Mouse (Mus musculus) midbrain, embryonic 13.5 days (tissue): ENCODE results near the gene Mecr. TPM values are rescaled to one million over a fixed set of nuclear protein-coding genes. Genes with fewer than 3 reads are reported as not detected.

Experiments used
- ATAC-seq: fragments of 200-750 bp; cut with Nextera tagmentation; 2 replicates; pipeline ENCODE4 v1.8.0; 2017; ENCODE audit warnings: mild to moderate bottlenecking, moderate TSS enrichment, moderate library complexity
- H3K27ac ChIP-seq: fragments of 300-500 bp; sonication (generic); 2 replicates; pipeline ENCODE4 v1.5.1; 2015; ENCODE audit warnings: inconsistent platforms, mild to moderate bottlenecking, moderate library complexity
- H3K27me3 ChIP-seq: fragments of 300-500 bp; sonication (generic); 2 replicates; pipeline ENCODE4 v1.6.1; 2015; ENCODE audit warnings: mild to moderate bottlenecking, inconsistent platforms
- H3K36me3 ChIP-seq: fragments of 300-500 bp; sonication (generic); 2 replicates; pipeline ENCODE4 v1.6.1; 2015; ENCODE audit warnings: mild to moderate bottlenecking, inconsistent platforms
- H3K4me1 ChIP-seq: fragments of 300-500 bp; sonication (generic); replicated peaks from 2 replicates; pipeline ENCODE4 v1.6.1; 2015; ENCODE audit warnings: inconsistent platforms
- H3K4me2 ChIP-seq: fragments of 300-500 bp; sonication (generic); replicated peaks from 2 replicates; pipeline ENCODE4 v1.6.1; 2015; ENCODE audit warnings: moderate library complexity, mild to moderate bottlenecking, inconsistent platforms
- H3K4me3 ChIP-seq: fragments of 300-500 bp; sonication (generic); replicated peaks from 2 replicates; pipeline ENCODE4 v1.5.1; 2015; ENCODE audit warnings: mild to moderate bottlenecking, inconsistent platforms
- H3K9ac ChIP-seq: fragments of 300-500 bp; sonication (generic); replicated peaks from 2 replicates; pipeline ENCODE4 v1.6.1; 2015; ENCODE audit warnings: mild to moderate bottlenecking, inconsistent platforms
- H3K9me3 ChIP-seq: fragments of 300-500 bp; sonication (generic); 2 replicates; pipeline ENCODE4 v1.6.1; 2016; ENCODE audit warnings: mild to moderate bottlenecking, inconsistent platforms
- WGBS: fragments of 180-500 bp; shearing (Covaris S2); methylation state at CpG from one replicate; pipeline ENCODE4 v1.1.7; 2015; 5-methylcytosine and 5-hydroxymethylcytosine counted together
- polyA plus RNA-seq: library from polyadenylated mRNA; unstranded; fragments of >200 nt; fragmentation: Nextera tagmentation; extraction: Ambion mirVana; gene quantifications from 2 replicates; pipeline ENCODE4 v1.2.1, GENCODE M21; 2015

The Mecr gene
- polyA plus RNA-seq, 1 experiment from 2014 or later, result 38.3 TPM

GRCm38 (mm10) chr4:131836891-131837491 lies 6.3 kb upstream of the Mecr start:
- Histone ChIP-seq H3K4me2 (peak overlapping the region; percentile 99), H3K36me3 (no peaks in the 10 kb centered on the region), H3K9me3 (no peaks in the 10 kb centered on the region), H3K9ac (peak overlapping the region; percentile 72), H3K27ac (no peak overlapping the region), H3K4me3 (peak overlapping the region; percentile 65), H3K27me3 (peaks cover 60% of the 10 kb centered on the region), H3K4me1 (peaks cover 27% of the 10 kb centered on the region)
- WGBS, result under 1% methylated on average over 62 of the region's 76 CpGs
- ATAC-seq, result peak; percentile 46; the same call in 1 of the 2 replicates

GRCm38 (mm10) chr4:131837872-131838524 lies 5.3 kb upstream of the Mecr start, which contains the start of gene Ptpru:
Gene Ptpru (minus strand): TSS chr4:131838288.
- H3K4me3 ChIP-seq, result peak within 1 kb of the TSS; percentile 65
- no peaks in the 10 kb centered on the region for H3K9me3 ChIP-seq
- H3K27ac ChIP-seq, result 0 out of 2 replicates have a peak within 1 kb of the TSS, but pooled peaks have one; percentile 2
- WGBS, result under 1% methylated on average over 72 of the region's 72 CpGs
- H3K36me3 ChIP-seq, result no peaks in the 10 kb centered on the region
- peaks cover 62% of the 10 kb centered on the region for H3K27me3 ChIP-seq
- peak within 1 kb of the TSS; percentile 72 for H3K9ac ChIP-seq
- ATAC-seq, result peak; percentile 89
- peak within 1 kb of the TSS; percentile 99 for H3K4me2 ChIP-seq
- peaks cover 27% of the 10 kb centered on the region for H3K4me1 ChIP-seq

DNA sequence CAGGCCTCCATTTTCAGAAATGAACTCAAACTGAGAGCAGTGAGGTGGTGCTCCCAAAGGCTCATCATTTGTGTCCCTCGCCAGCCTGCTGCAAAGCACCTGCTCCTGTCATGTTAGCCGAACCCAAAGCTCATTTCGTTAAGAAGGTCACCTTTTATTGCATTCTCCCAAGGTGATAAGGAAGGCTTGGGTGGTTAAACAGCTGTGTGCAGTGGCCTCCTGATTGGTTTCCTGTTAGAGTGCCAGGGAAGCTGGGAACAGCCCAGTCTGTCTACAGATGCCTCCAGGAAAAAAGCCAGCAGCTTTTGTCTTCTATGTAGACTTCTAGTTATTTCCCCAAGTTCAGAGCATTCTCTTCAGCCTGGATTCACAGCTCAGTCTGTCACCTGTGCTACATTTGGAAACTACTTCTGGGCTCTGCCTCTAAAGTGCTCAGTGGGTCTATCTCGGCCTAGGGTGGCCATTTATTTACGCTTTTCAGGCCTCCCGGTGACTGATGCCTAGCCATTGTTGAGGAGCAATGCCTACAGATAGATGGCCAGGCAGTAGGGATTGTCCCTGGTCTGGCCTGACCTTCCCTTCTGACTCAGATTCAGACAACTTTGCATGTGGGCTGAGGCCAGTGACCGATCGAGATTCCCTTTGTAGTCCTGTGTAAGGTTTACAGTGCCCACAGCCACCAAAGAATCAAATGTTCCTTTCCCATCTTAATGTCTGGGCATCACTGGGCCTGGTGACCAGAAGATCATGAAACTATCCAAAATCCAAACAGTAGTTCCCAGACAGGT lies 2.9 kb downstream of the Mecr start:
- Histone ChIP-seq H3K27ac (no peak overlapping the region), H3K4me3 (no peak overlapping the region), H3K27me3 (peaks cover 10% of the 10 kb centered on the region), H3K4me2 (no peak overlapping the region), H3K4me1 (peaks cover 28% of the 10 kb centered on the region), H3K9ac (no peak overlapping the region), H3K9me3 (no peaks in the 10 kb centered on the region), H3K36me3 (0 out of 2 replicates have a peak, but pooled peaks cover 4% of the 10 kb centered on the region)
- ATAC-seq, result no peak
- 91% methylated on average over 8 of the region's 8 CpGs for WGBS

- no peak overlapping the region for H3K4me3 ChIP-seq
- no peak overlapping the region for H3K4me2 ChIP-seq
- H3K9me3 ChIP-seq, result no peaks in the 10 kb centered on the region
- 87% methylated on average over 6 of the region's 6 CpGs for WGBS
- ATAC-seq, result no peak
- H3K27me3 ChIP-seq, result no peaks in the 10 kb centered on the region
- 0 out of 2 replicates have a peak, but pooled peaks cover 4% of the 10 kb centered on the region for H3K36me3 ChIP-seq
- peaks cover 28% of the 10 kb centered on the region for H3K4me1 ChIP-seq
- H3K9ac ChIP-seq, result no peak overlapping the region
- H3K27ac ChIP-seq, result no peak overlapping the region
Measured at GRCm38 (mm10) chr4:131848082-131848481, 4.8 kb downstream of the Mecr start.

- Histone ChIP-seq H3K4me3 (no peak overlapping the region), H3K9ac (no peak overlapping the region), H3K4me1 (peaks cover 15% of the 10 kb centered on the region), H3K9me3 (no peaks in the 10 kb centered on the region), H3K27ac (peak overlapping the region; percentile 15; the same call in 1 of the 2 replicates), H3K4me2 (no peak overlapping the region), H3K36me3 (peaks cover 4% of the 10 kb centered on the region; the same call in 1 of the 2 replicates), H3K27me3 (no peaks in the 10 kb centered on the region)
- 45% methylated on average over 5 of the region's 5 CpGs for WGBS
- ATAC-seq, result no peak
Measured at GRCm38 (mm10) chr4:131849986-131850638, 6.8 kb downstream of the Mecr start.

GRCm38 (mm10) chr4:131854950-131855349 lies 11.7 kb downstream of the Mecr start:
- Histone ChIP-seq H3K27ac (no peak overlapping the region), H3K9me3 (no peaks in the 10 kb centered on the region), H3K4me2 (no peak overlapping the region), H3K9ac (no peak overlapping the region), H3K27me3 (no peaks in the 10 kb centered on the region), H3K4me1 (peaks cover 10% of the 10 kb centered on the region), H3K36me3 (peaks cover 15% of the 10 kb centered on the region; the same call in 1 of the 2 replicates), H3K4me3 (no peak overlapping the region)
- ATAC-seq, result no peak
- 85% methylated on average over 5 of the region's 5 CpGs for WGBS

DNA sequence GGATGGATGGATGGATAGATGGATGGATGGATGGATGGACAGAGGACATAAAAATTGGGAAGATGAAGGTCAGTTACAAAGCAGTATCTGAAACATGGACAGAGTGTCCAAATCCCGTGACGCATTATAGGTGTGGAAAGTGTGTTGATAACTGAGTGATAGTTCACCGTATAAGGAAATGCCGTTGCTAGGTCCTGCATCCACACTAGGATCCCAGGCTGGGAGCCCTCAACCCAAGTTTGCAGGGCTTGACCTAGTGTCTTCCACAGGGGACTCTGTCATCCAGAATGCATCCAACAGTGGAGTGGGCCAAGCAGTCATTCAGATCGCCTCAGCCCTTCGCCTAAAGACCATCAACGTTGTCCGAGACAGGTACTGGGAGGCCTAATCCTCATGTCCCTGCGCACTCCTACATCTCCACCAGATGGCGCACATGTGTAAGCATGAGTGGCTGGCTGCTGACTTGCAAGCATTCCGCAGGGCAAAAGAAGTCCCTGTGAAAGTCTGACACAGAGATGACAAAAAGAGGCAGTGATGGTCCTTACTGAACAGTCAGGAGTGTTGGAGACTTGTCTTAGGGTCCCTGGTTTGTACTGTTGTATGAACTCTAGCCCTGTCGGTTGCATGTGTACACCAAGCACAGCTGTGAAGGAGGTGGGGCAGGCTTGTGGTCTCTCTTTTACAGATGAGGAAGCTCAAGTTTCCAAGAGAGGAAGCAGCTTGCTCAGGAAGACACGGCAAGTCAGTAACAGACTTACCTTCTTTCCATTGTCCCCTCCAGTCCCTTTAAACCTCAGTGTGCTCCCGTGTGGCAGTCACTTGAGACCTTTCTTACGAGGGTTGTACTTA lies 17.4 kb downstream of the Mecr start:
- Histone ChIP-seq H3K4me1 (no peaks in the 10 kb centered on the region), H3K4me2 (no peak overlapping the region), H3K36me3 (peaks cover 41% of the 10 kb centered on the region), H3K4me3 (no peak overlapping the region), H3K27ac (no peak overlapping the region), H3K9me3 (no peaks in the 10 kb centered on the region), H3K9ac (no peak overlapping the region), H3K27me3 (no peaks in the 10 kb centered on the region)
- WGBS, result 50% methylated on average over 15 of the region's 15 CpGs
- ATAC-seq, result 0 out of 2 replicates have a peak, but pooled peaks have one; percentile 40

DNA sequence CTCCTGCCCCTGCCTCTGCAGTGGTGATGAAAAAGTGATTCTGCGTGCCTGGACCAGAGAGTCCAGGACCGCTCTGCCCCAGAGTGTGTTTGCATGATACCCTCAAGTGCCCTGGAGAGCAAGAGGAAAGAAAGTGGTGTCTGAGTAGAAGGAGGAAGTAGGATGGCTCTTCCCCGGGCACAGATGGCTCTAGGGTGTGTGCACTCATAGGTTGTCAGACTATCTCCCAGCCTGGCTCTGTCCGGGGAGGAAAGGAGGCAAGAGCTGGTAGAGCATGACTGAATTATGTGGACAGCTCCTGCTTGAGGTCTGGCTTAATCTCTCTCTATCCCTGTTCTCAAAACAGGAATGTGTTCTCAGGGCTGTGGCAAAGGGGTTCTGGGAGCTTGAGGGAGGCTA lies 18.1 kb downstream of the Mecr start:
- Histone ChIP-seq H3K27me3 (no peaks in the 10 kb centered on the region), H3K9me3 (no peaks in the 10 kb centered on the region), H3K4me1 (no peaks in the 10 kb centered on the region), H3K4me2 (no peak overlapping the region), H3K36me3 (peaks cover 41% of the 10 kb centered on the region), H3K27ac (no peak overlapping the region), H3K9ac (no peak overlapping the region), H3K4me3 (no peak overlapping the region)
- 88% methylated on average over 4 of the region's 4 CpGs for WGBS
- ATAC-seq, result no peak

GRCm38 (mm10) chr4:131872672-131873292 lies 29.5 kb downstream of the Mecr start:
- ATAC-seq, result peak; percentile 37
- Histone ChIP-seq H3K9me3 (no peaks in the 10 kb centered on the region), H3K27me3 (no peaks in the 10 kb centered on the region), H3K4me1 (peaks cover 38% of the 10 kb centered on the region), H3K27ac (peak overlapping the region; percentile 77), H3K4me2 (peak overlapping the region; percentile 69), H3K36me3 (peaks cover 6% of the 10 kb centered on the region; the same call in 1 of the 2 replicates), H3K4me3 (peak overlapping the region; percentile 95), H3K9ac (peak overlapping the region; percentile 78)
- WGBS, result 11% methylated on average over 11 of the region's 11 CpGs

DNA sequence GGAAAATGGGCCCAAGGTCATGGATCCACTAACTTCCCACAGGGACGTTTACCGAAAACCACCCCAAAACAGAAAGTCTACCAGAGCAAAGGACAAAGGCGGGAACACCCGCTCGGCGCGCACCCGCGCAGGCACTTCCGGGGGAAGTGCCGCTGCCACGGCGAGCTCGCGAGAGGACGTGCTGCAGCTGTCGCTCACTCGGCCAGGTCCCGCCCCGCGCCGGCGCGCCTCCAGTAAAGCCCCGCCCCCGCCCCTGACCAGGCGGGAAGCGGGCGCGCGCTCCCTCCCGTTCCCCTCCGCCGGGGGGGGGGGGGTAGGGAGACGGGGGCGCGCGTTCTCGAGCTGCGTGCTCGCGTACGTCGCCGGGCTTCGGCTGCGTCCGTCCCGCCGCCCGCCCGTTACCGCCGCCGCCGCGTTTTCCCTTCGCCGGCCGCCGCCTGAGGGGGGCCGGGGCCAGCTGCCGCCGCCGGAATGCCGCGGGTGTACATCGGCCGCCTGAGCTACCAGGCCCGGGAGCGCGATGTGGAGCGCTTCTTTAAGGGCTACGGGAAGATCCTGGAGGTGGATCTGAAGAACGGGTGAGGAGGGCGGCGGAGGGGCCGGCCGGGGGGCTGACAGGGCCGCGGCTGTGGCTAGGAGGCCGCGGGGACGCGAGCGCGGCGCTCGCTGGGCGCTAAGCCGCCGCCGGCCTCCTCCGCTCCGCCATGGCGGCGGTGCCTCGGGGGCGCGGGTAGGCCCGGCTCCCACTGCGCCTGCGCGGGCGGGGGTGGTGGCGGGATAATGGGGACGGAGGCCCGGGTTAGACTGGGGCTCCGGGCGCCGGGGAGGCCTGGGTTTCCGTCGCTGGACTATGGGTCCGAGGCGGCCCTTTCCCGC lies 30.3 kb downstream of the Mecr start, which contains the start of gene Srsf4:
TSS of gene Srsf4 (plus strand) at position 325 of the 876 bp plus-strand sequence.
- under 1% methylated on average over 77 of the region's 116 CpGs for WGBS
- ATAC-seq, result peak; percentile 95
- Histone ChIP-seq H3K36me3 (no peaks in the 10 kb centered on the region), H3K4me1 (peaks cover 46% of the 10 kb centered on the region), H3K9ac (peak within 1 kb of the TSS; percentile 100), H3K27ac (peak within 1 kb of the TSS; percentile 100), H3K27me3 (no peaks in the 10 kb centered on the region), H3K9me3 (no peaks in the 10 kb centered on the region), H3K4me2 (peak within 1 kb of the TSS; percentile 97), H3K4me3 (peak within 1 kb of the TSS; percentile 95)
